Mouse (Mus musculus) limb, embryonic 14.5 days (tissue): ENCODE data around the gene Glrb. TPM values are rescaled to one million over a fixed set of nuclear protein-coding genes. Genes with fewer than 3 reads are reported as not detected.

ENCODE experiments used
- ATAC-seq: fragments of 200-750 bp; cut with Nextera tagmentation; 2 replicates; pipeline ENCODE4 v1.8.0; 2017; ENCODE audit warnings: low read depth, moderate number of reproducible peaks, moderate TSS enrichment; ENCODE audit not compliant: low FRiP score
- DNase-seq: peaks from one replicate; pipeline ENCODE4 v3.0.0-alpha.2; 2015; ENCODE audit warnings: low spot score
- H3K27ac ChIP-seq: fragments of 300-500 bp; sonication (generic); replicated peaks from 2 replicates; pipeline ENCODE4 v1.5.1; 2014; ENCODE audit warnings: low read depth, mild to moderate bottlenecking, low read length, moderate library complexity, mixed read lengths
- H3K27me3 ChIP-seq: fragments of 300-500 bp; sonication (generic); 2 replicates; pipeline ENCODE4 v1.6.1; 2014; ENCODE audit warnings: low read length, mixed read lengths; ENCODE audit not compliant: control insufficient read depth, insufficient read depth
- H3K36me3 ChIP-seq: fragments of 300-500 bp; sonication (generic); 2 replicates; pipeline ENCODE4 v1.6.1; 2014; ENCODE audit warnings: mild to moderate bottlenecking, low read length, moderate library complexity, mixed read lengths; ENCODE audit not compliant: control insufficient read depth, insufficient read depth
- H3K4me1 ChIP-seq: fragments of 300-500 bp; sonication (generic); 2 replicates; pipeline ENCODE4 v1.6.1; 2014; ENCODE audit warnings: antibody characterized with exemption, low read length, mixed read lengths; ENCODE audit not compliant: control insufficient read depth, insufficient read depth
- H3K4me2 ChIP-seq: fragments of 300-500 bp; sonication (generic); replicated peaks from 2 replicates; pipeline ENCODE4 v1.6.1; 2014; ENCODE audit warnings: low read depth, mild to moderate bottlenecking, low read length, moderate library complexity; ENCODE audit not compliant: severe bottlenecking
- H3K4me3 ChIP-seq: fragments of 300-500 bp; sonication (generic); replicated peaks from 2 replicates; pipeline ENCODE4 v1.5.1; 2014; ENCODE audit warnings: low read length
- H3K9ac ChIP-seq: fragments of 300-500 bp; sonication (generic); 2 replicates; pipeline ENCODE4 v1.6.1; 2014; ENCODE audit warnings: mild to moderate bottlenecking, low read depth, low read length, moderate library complexity; ENCODE audit not compliant: severe bottlenecking
- H3K9me3 ChIP-seq: fragments of 300-500 bp; sonication (generic); 2 replicates; pipeline ENCODE4 v1.6.1; 2016; ENCODE audit warnings: low read length; ENCODE audit not compliant: control insufficient read depth
- POLR2A ChIP-seq: fragments of 200-500 bp; IDR thresholded peaks from 2 replicates; pipeline ENCODE4 v1.8.0; 2012; ENCODE audit warnings: inconsistent platforms, mild to moderate bottlenecking, moderate library complexity, borderline replicate concordance; ENCODE audit not compliant: insufficient read depth, insufficient read length; ENCODE audit errors: extremely low read depth
- WGBS: fragments of 180-500 bp; shearing (Covaris S2); extraction: QIAGEN DNeasy Blood & Tissue Kit; methylation state at CpG from one replicate; pipeline ENCODE4 v1.1.7; 2014; 5-methylcytosine and 5-hydroxymethylcytosine counted together
- polyA plus RNA-seq, 2 experiments: library from polyadenylated mRNA; depleted of rRNA in 1 of 2; stranded (reverse) in 1 of 2; unstranded in 1 of 2; fragments of >200 nt; fragmentation: Nextera tagmentation in 1 of 2; extraction: Ambion mirVana in 1 of 2; gene quantifications; 2 replicates each; pipeline versions ENCODE4 v1.2.1 to v1.2.3; 2012 to 2014

The Glrb gene
- polyA plus RNA-seq, 2 experiments = 10.1 to 18.4 TPM

DNA sequence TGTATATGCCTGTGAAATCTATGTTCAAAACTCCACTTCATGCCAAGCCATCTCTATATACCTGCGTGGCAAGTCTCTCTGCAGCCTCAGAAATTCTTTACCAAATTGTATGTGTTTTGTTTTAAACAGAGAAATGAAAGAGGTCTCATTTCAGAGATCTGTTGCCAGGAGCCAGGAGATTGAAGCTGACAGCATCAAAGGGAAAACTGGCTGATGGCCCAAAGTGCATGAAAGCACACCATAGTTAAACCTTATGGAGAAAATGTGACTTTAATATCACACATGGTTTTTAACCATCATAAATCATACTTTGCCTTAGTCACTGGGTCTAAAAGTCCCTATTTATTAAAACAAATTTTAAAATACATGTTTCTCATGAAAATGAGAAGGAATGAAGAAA is 109.6 kb downstream of the Glrb start:
- H3K27ac ChIP-seq = no peak overlapping the region
- DNase-seq (no peak), ATAC-seq (no peak)
- no peaks in the 10 kb centered on the region for H3K36me3 ChIP-seq
- no peak overlapping the region for H3K4me3 ChIP-seq
- H3K9me3 ChIP-seq = no peaks in the 10 kb centered on the region
- H3K27me3 ChIP-seq = peaks cover 29% of the 10 kb centered on the region
- H3K4me1 ChIP-seq = peaks cover 16% of the 10 kb centered on the region
- WGBS = 46% methylated on average over 1 of the region's 1 CpGs
- no peak for TF ChIP-seq POLR2A
- no peak overlapping the region for H3K4me2 ChIP-seq
- no peak overlapping the region for H3K9ac ChIP-seq

DNA sequence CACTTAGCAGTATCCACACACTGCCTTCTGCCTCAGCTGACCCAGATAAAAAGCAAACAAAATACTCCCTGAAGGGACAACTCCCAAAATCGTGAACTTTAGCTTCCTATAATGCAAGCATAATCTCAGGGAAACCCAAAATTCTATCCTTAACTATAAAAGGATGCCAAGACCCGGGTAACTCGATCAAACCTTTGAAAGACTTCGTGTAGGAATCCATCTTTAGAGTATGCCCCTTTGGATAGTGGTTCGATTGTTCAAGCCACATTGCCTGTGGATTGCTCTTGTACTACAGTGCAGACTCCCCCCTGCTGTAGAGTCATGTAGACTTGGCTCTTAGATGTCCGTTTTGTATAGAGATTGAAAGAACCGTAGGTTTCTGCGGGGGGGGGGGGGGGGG is 110.2 kb downstream of the Glrb start:
- H3K4me2 ChIP-seq = peak overlapping the region; percentile 90; the same call in 1 of the 2 replicates
- H3K4me1 ChIP-seq = peaks cover 16% of the 10 kb centered on the region
- no peak overlapping the region for H3K27ac ChIP-seq
- DNase-seq = no peak
- peaks cover 29% of the 10 kb centered on the region for H3K27me3 ChIP-seq
- 53% methylated on average over 8 of the region's 8 CpGs for WGBS
- no peak for TF ChIP-seq POLR2A
- no peak overlapping the region for H3K4me3 ChIP-seq
- no peaks in the 10 kb centered on the region for H3K36me3 ChIP-seq
- no peak for ATAC-seq
- no peak overlapping the region for H3K9ac ChIP-seq
- no peaks in the 10 kb centered on the region for H3K9me3 ChIP-seq

DNA sequence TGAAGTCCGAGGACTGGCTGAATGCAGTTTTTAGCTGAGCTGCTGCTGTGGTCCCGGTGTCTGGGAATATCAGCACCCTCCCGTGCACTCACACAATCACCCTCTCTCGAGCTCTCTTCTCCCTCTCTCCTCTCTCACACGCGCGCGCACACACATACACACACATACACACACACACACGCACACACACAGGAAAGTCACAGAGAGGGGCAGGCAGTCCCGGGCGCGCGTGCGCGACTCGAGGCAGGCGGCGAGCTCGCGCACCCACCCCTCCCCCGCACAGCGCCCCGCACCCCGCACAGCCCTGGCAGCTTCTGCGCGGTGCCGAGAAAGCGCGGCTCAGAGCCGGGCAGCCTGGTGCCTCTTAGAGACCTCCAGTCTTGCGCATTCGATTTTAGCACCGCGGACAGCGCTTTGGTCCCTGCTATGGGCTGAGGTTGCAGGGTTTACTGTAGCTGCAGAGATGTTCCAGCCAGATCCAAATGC is 110.8 kb downstream of the Glrb start, which contains the start of gene Gria2:
TSS of gene Gria2 (minus strand) at position 240 of the 486 bp plus-strand sequence.
- 3% methylated on average over 35 of the region's 35 CpGs for WGBS
- H3K27me3 ChIP-seq = peaks cover 29% of the 10 kb centered on the region
- H3K4me2 ChIP-seq = peak within 1 kb of the TSS; percentile 90
- no peaks in the 10 kb centered on the region for H3K9me3 ChIP-seq
- H3K4me1 ChIP-seq = peaks cover 16% of the 10 kb centered on the region
- peak within 1 kb of the TSS; percentile 42 for H3K4me3 ChIP-seq
- no peak within 1 kb of the TSS for H3K27ac ChIP-seq
- DNase-seq (peak; percentile 92), ATAC-seq (peak; percentile 85)
- TF ChIP-seq POLR2A = no peak
- H3K9ac ChIP-seq = no peak within 1 kb of the TSS
- H3K36me3 ChIP-seq = no peaks in the 10 kb centered on the region

DNA sequence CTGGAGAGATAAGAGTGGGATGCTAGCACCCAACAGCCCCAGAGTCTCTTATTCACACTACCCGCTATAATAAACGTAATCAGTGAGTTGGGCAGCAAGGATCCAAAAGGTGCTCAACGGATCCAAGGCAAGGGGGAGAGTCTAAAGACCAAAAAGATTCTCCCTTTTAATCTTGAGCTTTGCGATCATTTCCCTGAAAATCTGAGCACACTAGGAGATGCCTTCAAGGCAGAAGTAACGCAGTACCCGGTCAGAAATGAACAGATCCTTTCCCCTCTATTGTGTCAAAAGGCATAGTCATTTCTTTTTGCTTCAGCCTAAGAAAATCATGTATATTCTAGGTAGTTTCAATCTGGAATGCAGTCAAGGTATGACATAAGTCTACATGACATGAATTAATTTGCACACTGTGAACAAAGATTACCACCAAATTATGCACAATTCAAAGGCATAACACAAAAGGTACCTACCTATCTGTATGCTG is 111.6 kb downstream of the Glrb start:
- peaks cover 16% of the 10 kb centered on the region for H3K4me1 ChIP-seq
- H3K27ac ChIP-seq = no peak overlapping the region
- ATAC-seq (no peak), DNase-seq (no peak)
- peak overlapping the region; percentile 90; the same call in 1 of the 2 replicates for H3K4me2 ChIP-seq
- WGBS = 20% methylated on average over 6 of the region's 6 CpGs
- no peaks in the 10 kb centered on the region for H3K9me3 ChIP-seq
- H3K36me3 ChIP-seq = no peaks in the 10 kb centered on the region
- TF ChIP-seq POLR2A = no peak
- H3K4me3 ChIP-seq = peak overlapping the region; percentile 42
- H3K27me3 ChIP-seq = peaks cover 29% of the 10 kb centered on the region
- no peak overlapping the region for H3K9ac ChIP-seq

DNA sequence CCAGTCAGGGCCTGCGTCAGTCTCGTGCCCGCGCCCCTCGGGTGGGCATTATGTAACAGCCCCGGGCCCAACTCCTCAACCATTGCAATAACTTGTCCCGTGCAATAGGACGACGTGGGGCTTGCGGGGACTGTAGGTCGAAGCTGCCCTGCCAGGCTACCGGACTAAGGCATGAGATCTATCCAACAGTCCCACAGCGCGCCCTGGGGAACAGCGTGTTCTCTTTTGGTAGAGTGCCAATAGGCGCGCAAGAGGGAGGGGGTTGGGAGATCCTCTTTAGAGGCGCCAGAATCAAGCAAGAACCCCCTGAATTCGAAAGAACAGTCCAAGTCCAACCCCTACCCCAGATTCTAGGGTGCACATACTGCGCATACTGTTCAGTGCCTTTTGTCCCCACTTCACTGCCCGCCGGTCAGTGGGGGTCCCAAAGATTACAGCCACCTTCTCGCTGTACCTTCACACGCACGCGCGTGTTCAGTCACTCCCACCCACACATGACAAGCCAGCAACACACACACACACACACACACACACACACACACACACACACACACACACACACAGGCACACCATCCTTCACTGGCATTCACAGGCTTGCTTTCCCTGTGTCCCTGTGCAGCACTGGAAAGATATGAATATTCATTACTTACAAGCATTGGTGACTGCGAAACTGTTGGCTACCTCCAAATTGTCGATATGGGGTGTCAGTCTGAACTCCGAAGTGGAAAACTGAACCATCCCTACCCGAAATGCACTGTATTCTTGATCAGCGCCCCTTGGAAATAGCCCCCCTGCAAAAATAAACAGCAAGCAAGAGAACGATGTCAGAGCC is 112.2 kb downstream of the Glrb start:
- no peak for TF ChIP-seq POLR2A
- Histone ChIP-seq H3K9ac (no peak overlapping the region), H3K4me3 (peak overlapping the region; percentile 42)

More for the DNA sequence above, 112.2 kb downstream of the Glrb start:
- ATAC-seq (no peak), DNase-seq (no peak)
- Histone ChIP-seq H3K4me2 (peak overlapping the region; percentile 59), H3K36me3 (no peaks in the 10 kb centered on the region), H3K27ac (no peak overlapping the region), H3K9me3 (no peaks in the 10 kb centered on the region), H3K4me1 (peaks cover 16% of the 10 kb centered on the region), H3K27me3 (peaks cover 29% of the 10 kb centered on the region)
- 12% methylated on average over 33 of the region's 33 CpGs for WGBS
